Mouse (Mus musculus): Measurements from ENCODE around the gene Taok3. TPM values are rescaled to one million over a fixed set of nuclear protein-coding genes. Genes with fewer than 3 reads are reported as not detected.

Taok3 gene
- total RNA-seq (2017): 88.0 and 100 TPM in 2 replicates

GRCm38 (mm10) chr5:117119777-117120488 lies at the start of gene Taok3:
Gene Taok3, plus strand, starts transcription at chr5:117120129.
- ATAC-seq (replicated peaks; ENCODE audit: low read depth, poor library complexity, severe bottlenecking): peak; percentile 85

DNA sequence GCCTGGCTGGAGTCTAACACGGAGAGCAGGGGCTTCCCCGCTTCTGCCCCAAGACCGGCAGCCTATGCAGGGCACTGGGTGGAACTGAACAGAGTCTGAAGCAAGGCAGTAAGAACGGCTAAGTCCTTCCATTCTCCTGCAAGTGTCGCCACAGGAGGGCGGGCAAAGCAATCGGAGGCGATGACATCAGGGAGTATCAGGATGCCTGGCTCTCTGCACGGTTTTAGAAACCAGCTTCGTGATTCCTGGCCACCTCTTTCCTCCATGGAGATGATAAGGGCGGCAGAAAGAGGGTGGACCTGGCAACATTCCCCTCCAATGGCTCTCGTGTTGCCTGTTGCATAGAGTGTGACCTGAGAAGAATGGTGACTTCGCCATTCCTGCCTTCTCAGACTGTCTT lies 32.2 kb upstream of the Taok3 start:
- ATAC-seq (replicated peaks; ENCODE audit: low read depth, poor library complexity, severe bottlenecking): 0 out of 2 replicates have a peak, but pooled peaks have one; percentile 9

GRCm38 (mm10) chr5:117089147-117089546 lies 30.8 kb upstream of the Taok3 start:
- 0 out of 2 replicates have a peak, but pooled peaks have one; percentile 34 for ATAC-seq (replicated peaks; ENCODE audit: low read depth, poor library complexity, severe bottlenecking)

GRCm38 (mm10) chr5:117089786-117090185 lies 30.1 kb upstream of the Taok3 start:
- ATAC-seq (replicated peaks; ENCODE audit: low read depth, poor library complexity, severe bottlenecking): no peak

DNA sequence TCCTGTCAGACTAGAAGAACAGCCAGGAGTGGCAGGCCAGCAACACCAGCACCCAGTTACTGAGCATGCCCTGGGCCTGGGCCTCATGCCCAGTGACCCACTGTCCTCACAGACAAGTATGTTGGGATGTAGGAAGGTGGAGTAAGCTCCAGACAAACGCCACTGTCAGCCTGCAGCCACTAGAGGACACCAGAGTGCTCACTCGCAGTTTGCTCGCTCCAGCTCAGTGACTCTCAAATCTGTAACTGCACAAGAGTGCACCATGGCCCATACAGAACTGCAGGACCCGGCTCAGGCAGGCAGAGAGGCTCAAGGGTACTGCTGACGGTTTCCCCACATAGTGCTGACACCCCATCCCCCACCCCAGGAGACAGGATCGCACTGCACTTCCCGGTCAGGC lies 25.5 kb upstream of the Taok3 start:
- ATAC-seq (replicated peaks; ENCODE audit: low read depth, poor library complexity, severe bottlenecking): peak; percentile 55; the same call in 1 of the 2 replicates

DNA sequence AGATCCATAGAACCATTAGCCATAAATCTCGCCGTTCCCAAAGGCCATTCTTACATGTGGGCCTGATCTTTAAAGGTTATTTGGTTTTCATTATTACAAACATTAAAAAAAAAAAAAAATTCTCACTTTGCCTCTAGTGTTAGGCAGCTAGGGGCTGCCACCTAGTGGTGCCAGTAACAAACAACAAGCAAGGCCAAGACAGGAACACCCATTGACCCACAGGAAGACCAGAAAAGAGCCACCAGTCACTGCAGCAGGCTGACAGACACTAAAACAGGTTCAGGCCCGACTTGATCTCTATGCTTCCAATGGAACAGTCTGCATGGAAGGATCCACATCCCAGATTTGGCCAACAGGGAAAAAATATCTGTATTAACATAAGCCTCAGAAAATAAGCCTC lies 23.2 kb upstream of the Taok3 start:
- peak; percentile 75 for ATAC-seq (replicated peaks; ENCODE audit: low read depth, poor library complexity, severe bottlenecking)

DNA sequence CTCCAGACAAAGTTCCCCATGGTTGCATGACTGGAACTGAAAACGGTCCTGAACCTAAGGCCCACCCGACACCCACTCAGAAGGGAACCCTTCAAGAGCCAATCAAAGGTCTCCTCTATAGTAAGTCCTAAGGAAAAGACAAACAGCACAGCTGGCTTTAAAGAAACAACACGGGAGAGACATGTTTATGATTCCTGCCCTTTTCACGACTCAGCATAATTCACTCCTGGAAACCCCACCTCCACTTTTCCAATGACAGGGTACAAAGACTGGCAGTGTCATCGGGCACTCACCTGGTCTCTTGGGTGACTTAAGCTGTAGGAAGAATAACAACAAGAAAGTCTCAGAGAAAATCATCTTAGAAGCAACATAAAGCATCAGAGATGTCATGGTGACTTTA lies 20.9 kb upstream of the Taok3 start:
- no peak for ATAC-seq (replicated peaks; ENCODE audit: low read depth, poor library complexity, severe bottlenecking)

- ATAC-seq (replicated peaks; ENCODE audit: low read depth, poor library complexity, severe bottlenecking): no peak
Observed at GRCm38 (mm10) chr5:117099742-117100141, 20.2 kb upstream of the Taok3 start.

- ATAC-seq (replicated peaks; ENCODE audit: low read depth, poor library complexity, severe bottlenecking): no peak
Observed at GRCm38 (mm10) chr5:117103194-117103929, 16.6 kb upstream of the Taok3 start.

DNA sequence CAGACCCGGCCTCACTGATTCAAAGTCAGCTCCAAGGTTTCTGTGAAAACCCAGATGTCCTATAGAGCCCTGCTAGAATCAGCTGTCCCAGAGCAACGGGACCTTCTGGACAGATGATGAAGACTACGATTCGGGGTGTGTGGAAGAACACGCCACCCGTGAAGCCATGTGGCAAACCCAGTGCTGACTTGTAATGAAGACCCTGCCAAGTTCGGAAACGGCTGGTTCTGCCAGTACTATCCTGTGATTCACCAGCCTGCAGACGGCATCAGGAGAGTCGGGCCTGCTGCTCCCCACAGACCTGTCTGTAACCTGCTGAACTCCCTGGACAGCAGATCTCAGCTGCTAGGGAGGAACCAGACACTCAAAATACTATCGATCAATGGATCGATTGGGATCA lies 15.6 kb upstream of the Taok3 start:
- no peak for ATAC-seq (replicated peaks; ENCODE audit: low read depth, poor library complexity, severe bottlenecking)

- no peak for ATAC-seq (replicated peaks; ENCODE audit: low read depth, poor library complexity, severe bottlenecking)
Observed at GRCm38 (mm10) chr5:117105761-117106160, 14.2 kb upstream of the Taok3 start.

DNA sequence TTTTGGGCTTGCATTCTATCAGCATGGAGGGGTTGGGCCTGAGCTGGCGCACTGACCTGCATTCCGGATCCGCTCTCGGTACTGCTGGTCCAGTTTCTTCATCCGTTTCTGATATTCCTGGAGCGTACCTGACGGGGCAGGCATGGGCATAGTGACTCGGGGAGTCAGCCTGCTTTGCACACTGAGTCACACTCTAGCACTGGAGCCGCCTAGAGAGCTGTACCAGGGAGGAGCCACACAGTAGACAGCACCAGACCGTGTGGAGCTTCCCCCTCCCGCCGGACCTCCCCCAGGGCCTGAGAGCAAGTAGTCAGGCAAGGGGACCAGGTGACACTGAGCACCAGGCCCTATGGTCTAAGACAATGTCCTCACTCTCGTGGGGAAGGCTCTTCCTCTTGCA lies 11.6 kb upstream of the Taok3 start:
- no peak for ATAC-seq (replicated peaks; ENCODE audit: low read depth, poor library complexity, severe bottlenecking)

DNA sequence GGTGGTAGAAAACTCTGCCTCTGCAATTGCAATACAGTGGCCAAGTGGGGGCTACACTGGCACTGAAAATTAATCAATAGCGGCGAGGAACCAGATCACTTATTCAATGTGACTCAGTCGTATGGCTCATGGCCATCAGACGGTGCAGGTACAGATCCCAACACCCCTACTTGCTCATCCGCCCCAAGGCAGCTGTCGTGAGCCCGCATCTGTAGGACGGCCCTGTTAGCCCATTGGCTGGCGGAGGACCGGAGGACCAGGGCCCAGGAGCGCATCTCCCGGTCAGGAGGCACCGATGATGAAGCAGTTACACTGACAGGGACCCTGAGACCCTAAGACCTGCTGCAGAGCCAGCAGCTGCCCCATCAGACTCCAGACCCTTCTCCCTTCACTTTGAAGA lies 11.2 kb upstream of the Taok3 start:
- no peak for ATAC-seq (replicated peaks; ENCODE audit: low read depth, poor library complexity, severe bottlenecking)

DNA sequence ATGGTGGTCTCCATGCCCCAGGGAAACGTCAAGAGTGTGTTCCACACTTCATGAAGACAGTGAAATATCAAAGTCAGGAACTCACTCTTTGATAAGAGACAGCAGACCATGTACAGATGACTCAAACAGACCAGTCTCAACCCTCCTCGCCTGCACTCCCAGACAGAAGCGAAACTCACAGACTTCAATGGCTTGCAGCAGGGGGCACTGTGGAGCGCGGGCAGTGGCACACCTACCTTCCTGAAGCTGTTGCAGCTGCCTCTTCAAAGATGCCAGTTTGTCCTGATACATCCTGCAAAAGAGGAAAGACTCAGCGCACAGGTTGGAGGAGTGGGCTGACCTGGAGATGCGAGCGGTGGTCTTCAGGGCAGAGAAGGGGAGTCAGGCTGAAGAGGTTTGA lies 10.4 kb upstream of the Taok3 start:
- ATAC-seq (replicated peaks; ENCODE audit: low read depth, poor library complexity, severe bottlenecking): peak; percentile 57; the same call in 1 of the 2 replicates

GRCm38 (mm10) chr5:117111064-117111773 lies 8.7 kb upstream of the Taok3 start:
- ATAC-seq (replicated peaks; ENCODE audit: low read depth, poor library complexity, severe bottlenecking): no peak

GRCm38 (mm10) chr5:117111774-117112112 lies 8.2 kb upstream of the Taok3 start:
- no peak for ATAC-seq (replicated peaks; ENCODE audit: low read depth, poor library complexity, severe bottlenecking)

- ATAC-seq (replicated peaks; ENCODE audit: low read depth, poor library complexity, severe bottlenecking): no peak
Observed at GRCm38 (mm10) chr5:117113330-117113729, 6.6 kb upstream of the Taok3 start.

- ATAC-seq (replicated peaks; ENCODE audit: low read depth, poor library complexity, severe bottlenecking): no peak
Observed at GRCm38 (mm10) chr5:117114581-117115192, 5.2 kb upstream of the Taok3 start.

DNA sequence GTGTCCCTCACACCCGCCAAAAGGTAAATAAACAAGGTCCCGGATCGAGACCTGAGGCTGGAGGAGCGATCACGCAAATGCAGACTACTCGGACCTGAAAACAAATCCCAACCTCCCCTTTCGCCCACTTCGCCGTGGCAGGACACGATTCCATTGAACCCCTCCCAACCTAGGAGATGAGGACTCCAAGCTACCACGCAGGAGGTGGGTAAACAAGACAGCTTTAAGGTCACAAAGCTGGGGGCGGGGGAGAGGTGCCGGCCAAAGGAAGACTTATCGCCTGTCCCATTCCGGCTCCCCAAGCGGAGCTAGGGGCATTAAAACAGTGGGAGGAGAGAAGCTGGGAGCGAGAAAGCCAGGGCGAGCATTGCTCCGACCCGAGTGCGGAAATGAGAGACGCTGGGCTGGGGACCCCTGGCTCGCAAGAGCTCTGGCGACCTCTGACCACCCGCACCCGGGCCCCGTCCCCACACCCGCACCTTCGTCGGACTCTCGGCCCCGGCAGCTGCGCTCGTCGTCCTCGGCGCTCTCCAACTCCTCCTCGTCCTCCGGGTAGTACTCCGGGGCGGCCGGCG lies 4.6 kb upstream of the Taok3 start:
- ATAC-seq (replicated peaks; ENCODE audit: low read depth, poor library complexity, severe bottlenecking): no peak

DNA sequence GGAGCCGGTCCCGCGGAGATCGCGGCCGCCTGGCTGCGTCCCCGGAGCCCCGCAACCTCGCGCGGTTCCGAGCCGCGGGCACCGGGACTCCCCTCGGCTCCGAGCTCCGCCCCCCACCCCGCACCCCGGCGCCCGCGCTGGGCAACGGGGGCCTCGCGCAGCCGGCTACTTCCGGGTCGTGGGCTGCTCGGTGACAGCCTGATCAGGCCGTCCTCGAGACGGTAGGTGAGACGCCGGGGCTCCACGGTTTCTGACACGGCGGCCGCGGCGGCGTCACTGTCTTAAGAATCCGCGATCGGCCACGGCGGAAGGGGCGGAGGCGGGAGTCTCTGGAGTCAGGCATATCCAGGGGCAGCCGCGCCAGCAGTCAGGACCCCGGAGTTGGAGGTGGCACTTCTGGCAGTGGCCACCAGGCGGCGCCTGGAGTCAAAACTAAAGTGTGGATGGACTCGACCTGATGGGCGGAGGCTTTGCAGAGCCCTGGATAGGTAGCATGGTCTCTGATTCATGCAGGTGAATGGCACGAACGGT lies 4.0 kb upstream of the Taok3 start, which contains the start of gene Suds3:
Suds3 (minus strand) TSS at position 278 of the 531 bp plus-strand sequence.
- peak; percentile 68 for ATAC-seq (replicated peaks; ENCODE audit: low read depth, poor library complexity, severe bottlenecking)

All from common myeloid progenitor, adult 5-6 weeks (primary cell).